Mouse (Mus musculus) gastrocnemius, adult 2 months (tissue): Measurements from ENCODE around the gene Hlx. TPM values are rescaled to one million over a fixed set of nuclear protein-coding genes. Genes with fewer than 3 reads are reported as not detected.
A peak's percentile ranks its signal among the peaks of the same experiment; 100 is the strongest.

Experiments
- DNase-seq: peaks from one replicate; pipeline ENCODE4 v3.0.0; 2022
- H3K27ac ChIP-seq: fragments of 200-600 bp; 2 replicates; pipeline ENCODE4 v1.8.1; 2022; ENCODE audit warnings: mild to moderate bottlenecking
- H3K4me3 ChIP-seq: fragments of 200-600 bp; 2 replicates; pipeline ENCODE4 v1.8.1; 2022; ENCODE audit warnings: mild to moderate bottlenecking, moderate library complexity
- CTCF ChIP-seq: fragments of 200-600 bp; IDR thresholded peaks from 2 replicates; pipeline ENCODE4 v1.8.1; 2022; ENCODE audit warnings: antibody characterized with exemption, mild to moderate bottlenecking, moderate library complexity
- intact Hi-C: fragments of 180-260 bp; cut with DNase I; formaldehyde crosslinking; loops from one replicate; pipeline ENCODE4 v1.15.1; 2025
- total RNA-seq, 2 experiments: library from RNA; stranded (reverse); gene quantifications; 2 replicates each; pipeline ENCODE4 v1.2.3; 2021

Gene Hlx
- total RNA-seq, 2 experiments from 2014 or later = 6.9 to 10.9 TPM

DNA sequence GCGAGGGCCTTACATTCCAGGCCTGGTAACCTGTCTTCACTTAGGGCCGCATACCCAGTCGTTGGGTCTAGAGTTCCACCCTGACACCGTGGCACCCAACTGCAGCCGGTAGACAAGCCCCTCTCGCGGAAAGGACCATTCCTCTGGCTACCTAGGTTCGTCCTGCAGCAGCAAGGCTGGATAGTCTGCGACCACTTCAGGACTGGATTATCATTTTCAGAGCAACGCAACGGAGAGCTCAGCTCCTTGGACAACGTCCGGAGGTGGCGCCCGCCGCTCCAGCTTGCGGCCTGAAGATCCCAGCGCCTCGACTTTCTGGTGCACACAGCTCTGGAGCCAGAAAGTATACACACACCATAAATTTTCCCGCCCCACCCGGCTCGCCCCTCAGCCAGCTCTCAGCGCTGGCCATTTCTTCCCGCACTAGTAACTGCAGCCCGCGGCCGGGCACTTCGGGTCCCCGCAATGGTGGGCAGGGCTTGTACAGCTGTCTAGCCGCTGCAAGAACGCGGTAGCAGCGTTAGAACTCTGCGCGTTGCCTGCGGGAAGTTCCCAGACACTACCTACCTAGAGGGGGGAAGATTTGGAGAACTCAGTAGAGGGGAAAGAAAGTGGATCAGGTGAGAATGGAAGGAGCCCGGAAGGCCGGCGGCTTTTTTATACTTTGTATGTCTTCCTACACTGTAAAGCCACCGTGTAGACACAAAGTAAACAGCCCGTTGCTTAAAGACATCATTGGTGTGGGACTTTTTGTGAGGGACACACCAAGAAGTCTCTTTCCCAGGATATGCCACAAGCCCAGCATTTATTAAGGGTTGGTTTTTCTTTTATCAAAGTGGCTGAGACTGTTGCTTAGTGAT, 13.9 kb downstream of the Hlx start:
- no peak for TF ChIP-seq CTCF
- intact Hi-C loops = no loop called here
- DNase-seq = no peak
- no peak overlapping the region for H3K27ac ChIP-seq
- peak overlapping the region; percentile 56 for H3K4me3 ChIP-seq

DNA sequence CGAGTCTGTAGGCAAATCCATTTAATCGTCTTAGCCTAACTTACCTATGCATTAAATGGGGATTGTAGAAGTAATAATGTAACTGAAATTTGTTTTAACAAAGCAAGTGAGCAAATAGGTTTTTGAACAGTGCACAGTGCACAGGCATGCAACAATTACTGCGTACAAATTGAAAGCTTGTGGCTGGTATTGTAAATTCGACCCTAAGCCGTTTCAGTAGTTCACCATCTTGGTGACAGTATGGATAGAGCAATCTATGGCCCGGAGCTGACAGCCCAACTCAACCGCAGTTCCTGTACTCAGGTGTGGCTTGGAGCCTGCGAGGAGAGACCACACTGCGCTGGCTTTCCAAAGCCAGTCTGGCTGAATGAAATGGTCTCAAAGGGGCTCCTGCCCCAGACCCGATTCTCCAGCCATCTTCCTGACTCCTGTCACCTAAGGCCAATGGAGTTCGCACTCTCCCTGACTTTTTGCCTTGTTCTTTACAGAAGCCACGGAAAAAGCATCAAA, 14.7 kb downstream of the Hlx start:
- DNase-seq = no peak

GRCm38 (mm10) chr1:184717016-184717568, 15.3 kb downstream of the Hlx start:
- DNase-seq = no peak
- H3K27ac ChIP-seq = no peak overlapping the region
- H3K4me3 ChIP-seq = no peak overlapping the region
- intact Hi-C loops = no loop called here
- TF ChIP-seq CTCF = no peak

More for the DNA sequence above, 14.7 kb downstream of the Hlx start:
- TF ChIP-seq CTCF = no peak
- H3K4me3 ChIP-seq = no peak overlapping the region
- H3K27ac ChIP-seq = no peak overlapping the region
- intact Hi-C loops = no loop called here

- no peak for TF ChIP-seq CTCF
- no peak for DNase-seq
- Histone ChIP-seq H3K27ac (no peak overlapping the region), H3K4me3 (no peak overlapping the region)
- intact Hi-C loops = no loop called here
Observed at GRCm38 (mm10) chr1:184716117-184716516, 16.3 kb downstream of the Hlx start.

GRCm38 (mm10) chr1:184715693-184716092, 16.7 kb downstream of the Hlx start:
- no peak for DNase-seq
- TF ChIP-seq CTCF = no peak
- intact Hi-C loops = no loop called here
- Histone ChIP-seq H3K4me3 (no peak overlapping the region), H3K27ac (no peak overlapping the region)

GRCm38 (mm10) chr1:184714515-184714914, 17.9 kb downstream of the Hlx start:
- DNase-seq = no peak
- Histone ChIP-seq H3K27ac (no peak overlapping the region), H3K4me3 (no peak overlapping the region)
- intact Hi-C loops = no loop called here
- no peak for TF ChIP-seq CTCF

DNA sequence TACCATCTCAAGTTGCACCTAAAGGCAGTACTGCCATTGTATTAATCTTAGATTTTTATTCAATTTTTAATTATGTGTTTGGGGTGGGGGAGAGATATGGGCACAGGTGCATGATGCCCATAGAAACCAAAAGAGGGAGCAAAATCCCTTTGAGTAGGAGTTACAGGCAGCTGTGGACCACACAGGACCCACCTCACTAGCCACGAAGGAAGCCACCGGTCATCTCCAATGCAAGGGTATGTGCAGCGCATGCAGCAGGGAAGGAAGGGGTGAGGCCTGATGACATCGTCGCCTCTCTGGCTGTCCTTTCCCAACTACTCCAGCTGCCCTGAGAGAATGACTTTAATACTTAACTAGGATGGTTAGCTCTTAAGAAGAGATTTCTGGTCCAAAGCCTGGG, 18.7 kb downstream of the Hlx start:
- TF ChIP-seq CTCF = no peak
- Histone ChIP-seq H3K4me3 (no peak overlapping the region), H3K27ac (no peak overlapping the region)
- intact Hi-C loops = no loop called here
- no peak for DNase-seq

GRCm38 (mm10) chr1:184707532-184708248, 24.7 kb downstream of the Hlx start:
- no peak for TF ChIP-seq CTCF
- H3K27ac ChIP-seq = peak overlapping the region; percentile 75

GRCm38 (mm10) chr1:184704901-184705300, 27.5 kb downstream of the Hlx start:
- Histone ChIP-seq H3K27ac (no peak overlapping the region), H3K4me3 (no peak overlapping the region)
- no peak for TF ChIP-seq CTCF
- no peak for DNase-seq
- intact Hi-C loops = no loop called here

More at GRCm38 (mm10) chr1:184707532-184708248, 24.7 kb downstream of the Hlx start:
- peak; percentile 40 for DNase-seq
- H3K4me3 ChIP-seq = no peak overlapping the region
- intact Hi-C loops = no loop called here

GRCm38 (mm10) chr1:184699295-184699694, 33.1 kb downstream of the Hlx start:
- no peak for DNase-seq
- Histone ChIP-seq H3K27ac (no peak overlapping the region), H3K4me3 (no peak overlapping the region)
- intact Hi-C loops = no loop called here
- TF ChIP-seq CTCF = peak; percentile 44

- intact Hi-C loops = no loop called here
- DNase-seq = no peak
- Histone ChIP-seq H3K27ac (no peak overlapping the region), H3K4me3 (no peak overlapping the region)
- no peak for TF ChIP-seq CTCF
Observed at GRCm38 (mm10) chr1:184695451-184695850, 37.0 kb downstream of the Hlx start.

DNA sequence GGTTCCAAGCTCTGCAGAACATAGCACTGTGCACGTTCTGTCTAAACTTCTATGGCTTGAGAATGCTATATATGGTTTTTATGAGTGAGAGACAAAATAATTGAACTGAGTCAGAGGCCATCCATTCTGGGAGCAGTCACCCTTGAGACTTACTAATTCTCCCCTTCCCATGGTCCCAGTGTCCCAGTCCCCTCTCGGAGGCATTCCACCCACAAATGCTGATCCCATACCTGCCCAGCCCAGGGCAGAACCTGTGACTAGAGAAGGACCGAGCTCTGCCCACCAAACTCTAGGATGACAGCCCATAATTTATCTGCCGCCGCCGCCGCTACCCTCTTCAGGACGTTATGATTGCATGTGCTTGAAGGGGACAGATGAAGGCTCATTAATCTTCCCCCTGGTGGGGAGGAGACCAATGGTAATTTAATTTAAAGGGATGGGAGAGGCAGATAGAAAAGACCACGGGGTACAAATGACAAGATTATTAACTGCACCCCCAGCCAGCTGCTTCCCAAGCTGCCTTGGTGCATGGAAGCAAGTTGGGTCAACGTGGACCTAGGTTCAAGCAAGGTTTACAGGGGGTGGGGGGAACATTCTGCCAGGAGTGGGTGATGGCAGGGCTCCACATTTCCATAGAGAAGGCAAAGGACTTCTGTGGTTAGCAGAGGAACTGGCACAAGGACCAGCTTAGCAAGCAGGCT, 40.1 kb downstream of the Hlx start:
- DNase-seq = no peak
- Histone ChIP-seq H3K27ac (no peak overlapping the region), H3K4me3 (no peak overlapping the region)
- TF ChIP-seq CTCF = no peak
- intact Hi-C loops = no loop called here
